Mouse (Mus musculus) cerebellum, postnatal 25 days (tissue): ENCODE results near the gene Ackr3.

Experiments
- DNase-seq, 2 experiments: peaks; one replicate each; pipeline ENCODE4 v3.0.0; 2021; ENCODE audit warnings: mixed read lengths in 2 of 2

Ackr3 gene

GRCm38 (mm10) chr1:90231591-90232490, 28.1 kb downstream of the Ackr3 start:
- no peak for DNase-seq

- DNase-seq, result no peak
Measured at GRCm38 (mm10) chr1:90232491-90232885, 28.7 kb downstream of the Ackr3 start.

- DNase-seq, result no peak
Measured at GRCm38 (mm10) chr1:90234620-90235054, 30.9 kb downstream of the Ackr3 start.

- DNase-seq, result no peak
Measured at GRCm38 (mm10) chr1:90236640-90237039, 32.9 kb downstream of the Ackr3 start.

- DNase-seq, result no peak
Measured at GRCm38 (mm10) chr1:90238095-90238888, 34.5 kb downstream of the Ackr3 start.

GRCm38 (mm10) chr1:90239336-90240225, 35.8 kb downstream of the Ackr3 start:
- no peak for DNase-seq

GRCm38 (mm10) chr1:90240287-90240686, 36.5 kb downstream of the Ackr3 start:
- DNase-seq, result no peak

GRCm38 (mm10) chr1:90242444-90242989, 38.7 kb downstream of the Ackr3 start:
- no peak for DNase-seq

- no peak for DNase-seq
Measured at GRCm38 (mm10) chr1:90244537-90244936, 40.8 kb downstream of the Ackr3 start.

- no peak for DNase-seq
Measured at GRCm38 (mm10) chr1:90245533-90245932, 41.8 kb downstream of the Ackr3 start.

- DNase-seq, result no peak
Measured at GRCm38 (mm10) chr1:90246035-90246434, 42.3 kb downstream of the Ackr3 start.

- no peak for DNase-seq
Measured at GRCm38 (mm10) chr1:90246800-90247199, 43.0 kb downstream of the Ackr3 start.

GRCm38 (mm10) chr1:90247234-90247633, 43.5 kb downstream of the Ackr3 start:
- no peak for DNase-seq

GRCm38 (mm10) chr1:90247756-90248541, 44.2 kb downstream of the Ackr3 start:
- no peak for DNase-seq

GRCm38 (mm10) chr1:90248966-90249735, 45.4 kb downstream of the Ackr3 start:
- DNase-seq, result no peak

GRCm38 (mm10) chr1:90250419-90250818, 46.6 kb downstream of the Ackr3 start:
- no peak for DNase-seq

- DNase-seq, result peak; percentile 53 to 70
Measured at GRCm38 (mm10) chr1:90251156-90251555, 47.4 kb downstream of the Ackr3 start.

- DNase-seq, result no peak
Measured at GRCm38 (mm10) chr1:90253465-90253864, 49.7 kb downstream of the Ackr3 start.

GRCm38 (mm10) chr1:90258253-90258887, 54.6 kb downstream of the Ackr3 start:
- DNase-seq, result no peak
